In genomic region chr13:60497714-60498400, GRCm38 (mm10) we compare ENCODE assay signal across 9 mouse cellular contexts.
A peak's percentile ranks its signal among the peaks of the same experiment; 100 is the strongest.
DNase-seq lines count a peak whose midpoint lies in the region; ATAC-seq lines count a peak whose summit lies in the region.
"Had no signal": no experiment of that assay in that cellular context is flagged by ENCODE, and none has a peak within 500 bp of the region (broad histone marks: within the 10 kb centered on the region; RNA-seq: fewer than 3 reads in every experiment).

No protein-coding gene starts in this region.

- DNase-seq in lung, postnatal 36 days: peak; percentile 13
- DNase-seq in lung, postnatal 25 days (ENCODE audit: low spot score): no peak
- DNase-seq in embryonic facial prominence, embryonic 14.5 days (ENCODE audit: low spot score): peak; percentile 71
- peak; percentile 83 to 93 for DNase-seq in kidney, postnatal 36 days
- DNase-seq in spleen, postnatal 36 days (ENCODE audit: low spot score in 2 of 2): no peak
- DNase-seq in ovary, postnatal 10 days (ENCODE audit: low spot score): no peak

- H3K9me3 ChIP-seq in embryonic facial prominence, embryonic 14.5 days (ENCODE audit: control insufficient read depth, low read length): no peaks in the 10 kb centered on the region
- no peaks in the 10 kb centered on the region for H3K9me3 ChIP-seq in neural tube, embryonic 15.5 days (replicated peaks)

- no peak overlapping the region for H3K27ac ChIP-seq in embryonic facial prominence, embryonic 14.5 days (replicated peaks; ENCODE audit: low read depth, low read length)
- no peak overlapping the region for H3K27ac ChIP-seq in neural tube, embryonic 15.5 days (replicated peaks)

- H3K27me3 ChIP-seq in embryonic facial prominence, embryonic 14.5 days (replicated peaks; ENCODE audit: control insufficient read depth, insufficient read depth, low read length): no peaks in the 10 kb centered on the region
- H3K27me3 ChIP-seq in neural tube, embryonic 15.5 days (replicated peaks): no peaks in the 10 kb centered on the region

- H3K36me3 ChIP-seq in embryonic facial prominence, embryonic 14.5 days (ENCODE audit: control insufficient read depth, insufficient read depth, low read length): no peaks in the 10 kb centered on the region
- no peaks in the 10 kb centered on the region for H3K36me3 ChIP-seq in neural tube, embryonic 15.5 days

- peaks cover 7% of the 10 kb centered on the region for H3K4me1 ChIP-seq in embryonic facial prominence, embryonic 14.5 days (ENCODE audit: control insufficient read depth, insufficient read depth, low read length)
- peaks cover 4% of the 10 kb centered on the region; the same call in 1 of the 2 replicates for H3K4me1 ChIP-seq in neural tube, embryonic 15.5 days

- no peak overlapping the region for H3K4me3 ChIP-seq in embryonic facial prominence, embryonic 14.5 days (ENCODE audit: low read depth, low read length)
- no peak overlapping the region for H3K4me3 ChIP-seq in neural tube, embryonic 15.5 days (replicated peaks)

- WGBS in embryonic facial prominence, embryonic 14.5 days: 13% methylated on average over 18 of the region's 18 CpGs
- WGBS in neural tube, embryonic 15.5 days: 12% methylated on average over 18 of the region's 18 CpGs

- H3K9ac ChIP-seq in embryonic facial prominence, embryonic 14.5 days (ENCODE audit: low read depth, low read length): 0 out of 2 replicates have a peak overlapping the region, but pooled peaks have one; percentile 37
- H3K9ac ChIP-seq in neural tube, embryonic 15.5 days (replicated peaks): no peak overlapping the region

- H3K4me2 ChIP-seq in embryonic facial prominence, embryonic 14.5 days (ENCODE audit: low read depth, low read length): peak overlapping the region; percentile 41
- peak overlapping the region; percentile 15; the same call in 1 of the 2 replicates for H3K4me2 ChIP-seq in neural tube, embryonic 15.5 days

- peak; percentile 82; the same call in 1 of the 2 replicates for ATAC-seq in embryonic facial prominence, embryonic 14.5 days (ENCODE audit: low read depth)
- ATAC-seq in neural tube, embryonic 15.5 days (ENCODE audit: low FRiP score): no peak
- ATAC-seq in megakaryocyte, adult 5-6 weeks (ENCODE audit: poor library complexity, severe bottlenecking): no peak
- ATAC-seq: midbrain, embryonic 16.5 days had no signal

Comparison
In these comparisons a context has a peak if more than half of its experiments do, and no peak if none do; other contexts are left out.
1. DNase-seq: peak in lung, postnatal 36 days (single experiment), embryonic facial prominence, embryonic 14.5 days (single experiment) and kidney, postnatal 36 days (2 of 2); none in lung, postnatal 25 days (single experiment), spleen, postnatal 36 days (0 of 2) and ovary, postnatal 10 days (single experiment).